Mouse (Mus musculus): ENCODE measurements around the gene Dnm3.

The Dnm3 gene

DNA sequence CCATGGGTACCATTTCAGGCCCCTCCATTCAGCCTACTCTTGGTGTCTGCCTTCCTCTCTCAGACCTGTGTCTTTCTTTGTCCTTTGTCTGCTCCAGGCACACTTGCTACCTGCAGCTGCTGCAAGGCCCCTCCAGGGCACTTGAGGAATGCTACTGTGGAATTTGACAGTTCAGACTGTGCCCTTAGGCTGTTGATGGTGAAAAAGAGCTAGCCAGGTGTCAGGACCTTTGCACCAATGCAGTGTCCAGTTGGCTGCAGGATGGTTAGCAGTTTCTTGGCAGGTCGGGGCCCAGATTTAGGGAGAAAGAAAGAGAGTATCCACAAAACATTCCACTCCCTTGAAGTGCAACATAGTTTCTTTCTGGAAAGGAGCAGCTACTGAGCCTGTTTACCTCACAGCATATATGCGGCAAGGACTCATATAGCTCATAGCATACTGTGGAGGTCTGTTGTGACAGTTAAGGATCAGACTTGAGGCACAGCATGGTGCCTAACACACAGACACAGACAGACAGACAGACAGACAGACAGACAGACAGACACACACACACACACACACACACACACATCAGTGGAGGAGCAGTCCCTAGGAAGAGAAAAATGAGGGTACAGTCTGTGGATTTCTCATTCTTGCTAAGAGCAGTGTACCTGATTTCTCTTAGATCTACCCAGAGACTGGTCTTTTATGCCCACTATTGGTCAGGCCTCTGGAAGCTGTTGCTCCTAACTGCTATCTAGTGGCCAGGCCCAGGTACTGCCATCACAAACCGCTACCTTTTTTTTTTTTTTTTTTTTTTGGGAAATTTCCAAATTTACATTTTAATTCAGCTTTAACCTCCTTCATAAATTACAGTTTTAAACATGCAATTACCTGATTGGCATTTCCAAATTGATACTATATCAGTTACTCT is 515.1 kb downstream of the Dnm3 start:
- DNase-seq (ENCODE audit: extremely low spot score, low spot score) = no peak

DNA sequence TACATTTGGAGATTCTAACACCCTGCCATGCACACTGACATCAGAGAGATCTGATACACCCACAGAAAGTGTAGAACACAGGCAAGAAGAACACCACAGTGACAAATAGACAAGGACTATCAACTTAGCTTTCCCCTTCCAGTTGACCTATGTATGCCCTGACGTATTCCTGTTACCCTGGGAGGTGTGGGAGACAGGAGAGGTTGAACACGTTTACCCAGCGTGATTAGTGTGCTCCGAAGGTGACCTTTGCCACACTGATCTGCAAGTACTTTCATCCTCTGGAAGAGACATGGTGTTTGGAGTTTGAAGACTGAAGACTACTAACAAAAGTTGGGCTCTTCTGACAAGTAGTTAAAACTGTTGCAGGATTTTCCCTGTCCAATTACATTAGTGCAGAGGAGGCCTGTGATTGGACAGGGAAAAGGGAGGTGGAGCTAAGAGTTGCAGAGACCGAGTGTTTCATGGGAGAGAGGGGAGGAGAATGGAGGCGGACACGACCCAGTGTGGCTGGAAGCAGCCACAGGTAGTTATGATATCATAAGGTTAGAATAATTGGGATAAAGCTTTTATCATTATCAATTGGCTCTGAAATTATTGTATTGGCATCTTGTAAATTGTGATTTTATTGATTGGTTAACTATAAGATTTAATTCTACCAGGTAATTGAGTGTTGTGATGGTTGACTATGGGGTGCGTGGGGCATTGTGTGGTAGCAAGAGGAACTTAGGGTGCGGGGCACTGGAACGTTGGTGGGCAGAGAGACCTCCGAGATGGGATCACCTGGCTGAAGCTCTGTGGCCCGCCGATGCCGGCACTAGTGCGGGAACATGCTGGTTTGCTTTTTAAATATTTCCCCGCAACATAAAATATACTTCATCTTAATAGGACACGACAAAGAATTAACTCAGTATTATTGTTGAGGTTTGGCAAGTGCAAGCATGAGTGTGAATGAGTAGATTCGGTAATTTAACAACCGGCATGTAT is 519.6 kb downstream of the Dnm3 start:
- no peak for DNase-seq (ENCODE audit: extremely low spot score, low spot score)

DNA sequence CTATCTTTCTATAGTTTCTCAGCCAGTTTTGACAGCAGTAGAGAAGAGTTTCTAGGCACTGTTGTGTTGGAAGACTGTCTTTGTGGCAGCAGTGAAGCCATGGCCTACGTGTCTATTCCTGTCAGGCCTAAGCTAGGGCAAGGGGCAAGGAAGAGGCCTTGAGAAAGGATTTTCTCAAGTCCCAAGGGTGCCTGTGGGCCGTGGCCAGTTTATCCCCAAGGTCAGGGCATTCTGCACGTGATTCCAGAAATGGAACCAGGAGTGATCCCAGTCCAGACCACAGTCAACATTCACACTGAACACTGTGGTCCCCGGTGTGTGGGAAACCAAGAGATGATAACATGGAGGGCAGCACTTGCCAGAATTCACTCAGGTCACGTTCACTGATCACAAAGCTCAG is 522.0 kb downstream of the Dnm3 start:
- DNase-seq (ENCODE audit: extremely low spot score, low spot score) = no peak

DNA sequence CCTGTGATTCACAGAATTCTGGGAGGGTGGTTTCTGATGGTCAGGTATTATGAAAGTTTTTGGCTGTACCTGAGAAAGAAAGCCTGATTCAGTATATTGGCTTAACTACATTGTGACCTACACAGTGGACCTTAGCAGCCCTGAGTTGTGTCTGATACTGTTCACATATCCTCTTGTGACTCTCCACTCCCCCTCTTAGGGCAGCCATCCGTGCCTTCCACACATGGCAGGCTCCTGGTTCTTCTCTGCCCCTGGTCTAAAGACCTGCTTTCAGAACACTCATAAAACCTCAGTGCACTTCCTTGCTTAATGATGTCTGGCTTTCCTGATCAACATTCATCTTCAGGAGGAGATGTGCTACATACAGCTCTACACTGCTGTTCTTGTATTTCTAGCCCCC is 525.2 kb downstream of the Dnm3 start:
- no peak for DNase-seq (ENCODE audit: extremely low spot score, low spot score)

DNA sequence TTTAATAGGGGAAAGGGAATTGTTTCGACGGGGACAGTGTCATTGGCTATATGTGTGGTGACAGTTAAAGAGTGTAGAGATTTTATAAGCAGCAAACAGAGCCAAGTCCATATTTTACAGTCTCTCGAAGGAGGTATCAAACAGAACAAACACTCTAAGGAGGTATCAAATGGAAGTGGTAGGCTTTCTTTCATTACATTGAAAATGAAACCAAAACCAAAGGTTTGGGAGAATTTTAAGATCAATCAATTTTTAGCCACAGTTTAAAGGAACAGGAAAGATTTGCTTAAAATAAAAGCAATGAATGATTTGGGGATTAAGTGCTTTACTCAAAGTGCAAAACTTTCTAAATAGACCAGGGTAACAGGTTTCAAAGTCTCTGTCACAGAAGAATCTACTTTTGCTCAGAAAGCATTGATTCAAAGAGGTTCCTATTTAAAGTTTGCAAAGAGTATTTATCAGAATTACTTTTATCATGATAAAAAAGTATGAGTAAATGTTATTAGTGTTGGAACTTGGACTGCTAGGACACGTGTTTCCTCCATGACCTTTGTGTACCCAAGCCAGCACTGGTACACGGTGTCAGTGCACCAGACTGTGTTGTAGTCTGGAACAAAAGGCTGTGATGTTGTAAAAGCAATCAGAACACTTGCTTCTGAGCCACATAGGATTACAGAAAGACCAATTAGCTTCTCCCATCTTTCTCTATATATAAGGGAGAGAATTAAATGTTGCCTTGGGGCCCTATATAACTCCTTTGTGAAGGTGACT is 526.6 kb downstream of the Dnm3 start:
- DNase-seq (ENCODE audit: extremely low spot score, low spot score) = no peak

DNA sequence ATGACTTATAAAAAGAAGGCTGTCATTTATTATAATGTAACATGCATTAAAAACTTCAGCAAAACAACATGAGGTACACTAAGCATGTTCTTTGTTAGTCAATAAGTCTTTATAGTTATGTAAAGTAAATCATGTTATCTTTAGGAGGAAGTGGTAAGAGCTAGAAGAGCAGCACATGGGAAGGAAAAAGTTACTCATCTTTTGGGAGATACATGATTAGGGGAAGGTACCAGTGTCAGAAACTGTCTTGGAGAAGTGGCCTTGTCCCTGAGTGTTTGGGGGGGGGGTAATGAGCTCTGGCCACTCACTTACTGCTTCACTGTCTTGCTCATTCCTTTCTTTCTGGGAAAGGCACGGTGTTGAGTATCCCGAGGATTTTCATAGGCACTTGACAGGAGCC is 535.8 kb downstream of the Dnm3 start:
- no peak for DNase-seq (ENCODE audit: extremely low spot score, low spot score)

Measured in neural tube, embryonic 10.5 days (tissue).